Mouse (Mus musculus) heart, postnatal 4 days (tissue): ENCODE results near the gene Gm28870. TPM values are rescaled to one million over a fixed set of nuclear protein-coding genes. Genes with fewer than 3 reads are reported as not detected.
"Not testable (repeated sequence)": the region's sequence is repeated elsewhere in the genome, so short reads cannot be mapped to it uniquely, and the experiment has no call there.

Experiments used
- DNase-seq: peaks from one replicate; pipeline ENCODE4 v3.0.0; 2021
- total RNA-seq, 2 experiments: library from RNA; stranded (reverse); gene quantifications; 2 replicates each; pipeline ENCODE4 v1.2.3; 2021

Gene Gm28870
- total RNA-seq, result not detected

GRCm38 (mm10) chrY:50096976-50097375 is at the start of gene Gm28870:
Gm28870 (plus strand) TSS chrY:50097276.
- not testable (repeated sequence) for DNase-seq
